Mouse (Mus musculus): ENCODE measurements around the gene Rbm8a2. TPM values are rescaled to one million over a fixed set of nuclear protein-coding genes. Genes with fewer than 3 reads are reported as not detected.
A peak's percentile ranks its signal among the peaks of the same experiment; 100 is the strongest.

The Rbm8a2 gene
- polyA plus RNA-seq, 1 experiment = 1.2 TPM

DNA sequence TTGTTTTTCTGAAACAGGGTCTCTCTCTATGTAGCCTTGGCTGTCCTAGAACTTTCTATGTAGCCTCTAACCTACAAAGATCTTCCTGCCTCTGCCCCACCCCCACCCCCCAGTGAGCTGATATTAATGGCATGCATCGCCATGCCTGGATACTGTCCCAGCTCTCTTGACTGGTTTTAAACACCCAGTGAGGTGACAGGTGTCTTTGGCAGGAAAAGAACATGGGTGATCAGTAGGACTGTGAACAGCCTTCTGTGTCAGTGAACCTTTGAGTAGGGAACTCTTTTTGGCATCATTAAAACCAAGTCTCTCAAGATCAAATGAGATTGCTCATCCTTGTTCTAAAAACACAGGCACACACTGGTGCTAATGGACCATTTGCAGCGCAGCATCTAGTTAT, 17.1 kb downstream of the Rbm8a2 start:
- peak in 1 of 2 experiments; percentile 58 for DNase-seq
- Histone ChIP-seq H3K27ac (ENCODE audit: insufficient read depth, low read length) (0 out of 2 replicates have a peak overlapping the region, but pooled peaks have one; percentile 43), H3K4me3 (replicated peaks; ENCODE audit: insufficient read depth, low read depth, low read length) (no peak overlapping the region), H3K4me1 (ENCODE audit: control insufficient read depth, insufficient read depth, low read length) (peaks cover 15% of the 10 kb centered on the region; the same call in 1 of the 2 replicates), H3K27me3 (ENCODE audit: control insufficient read depth, insufficient read depth, low read length) (no peaks in the 10 kb centered on the region)
- 41% methylated on average over 2 of the region's 2 CpGs for WGBS
- TF ChIP-seq CTCF (IDR thresholded peaks at IDR 0.05; ENCODE audit: borderline replicate concordance, insufficient read depth, low read depth, low read length) (no peak), POLR2A (IDR thresholded peaks at IDR 0.05; ENCODE audit: borderline replicate concordance, insufficient read depth, low read length) (no peak)

DNA sequence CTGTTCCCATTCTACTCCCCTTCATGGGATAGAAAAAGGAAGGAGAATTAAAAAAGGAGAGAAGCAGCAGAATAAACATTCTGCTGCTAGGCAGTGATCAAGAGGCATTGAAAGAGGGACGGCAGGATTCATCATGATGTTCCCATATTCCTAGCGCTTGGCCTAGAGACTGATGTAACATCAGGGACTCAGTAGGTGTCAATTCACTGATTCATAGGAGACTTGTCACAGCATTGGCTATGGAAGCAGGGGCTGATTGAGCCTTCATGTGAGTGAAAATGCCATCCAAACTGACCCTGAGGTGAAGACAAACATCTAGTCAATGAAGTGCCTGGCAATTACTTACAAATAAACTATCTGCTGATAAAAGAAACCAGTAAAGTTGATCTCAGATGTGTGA, 28.1 kb downstream of the Rbm8a2 start:
- DNase-seq = peak in 1 of 2 experiments; percentile 58
- Histone ChIP-seq H3K27me3 (ENCODE audit: control insufficient read depth, insufficient read depth, low read length) (no peaks in the 10 kb centered on the region), H3K4me3 (replicated peaks; ENCODE audit: insufficient read depth, low read depth, low read length) (no peak overlapping the region), H3K4me1 (ENCODE audit: control insufficient read depth, insufficient read depth, low read length) (peaks cover 3% of the 10 kb centered on the region; the same call in 1 of the 2 replicates), H3K27ac (ENCODE audit: insufficient read depth, low read length) (no peak overlapping the region)
- TF ChIP-seq CTCF (IDR thresholded peaks at IDR 0.05; ENCODE audit: borderline replicate concordance, insufficient read depth, low read depth, low read length) = no peak
- TF ChIP-seq POLR2A (IDR thresholded peaks at IDR 0.05; ENCODE audit: borderline replicate concordance, insufficient read depth, low read length) = no peak
- 11% methylated on average over 2 of the region's 2 CpGs for WGBS

DNA sequence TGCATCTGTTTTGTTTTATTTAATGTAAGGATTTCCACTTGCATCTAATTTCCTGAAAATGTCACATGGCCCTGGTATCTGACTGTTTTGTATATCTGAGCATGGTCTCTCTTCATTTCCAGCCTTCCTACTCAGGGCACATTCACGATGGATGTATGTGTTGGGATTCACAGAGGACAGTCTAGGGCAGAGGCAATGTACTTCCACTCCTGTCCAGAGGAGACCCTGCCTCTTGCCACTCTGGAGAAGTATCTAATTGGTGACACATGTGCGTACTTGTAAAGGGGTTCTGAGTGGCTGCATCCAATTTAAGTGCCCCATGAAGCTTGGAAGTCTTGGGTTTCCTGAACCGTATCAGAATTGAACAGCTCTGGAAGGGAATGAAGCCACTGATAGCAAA, 28.5 kb downstream of the Rbm8a2 start:
- Histone ChIP-seq H3K4me3 (replicated peaks; ENCODE audit: insufficient read depth, low read depth, low read length) (no peak overlapping the region), H3K4me1 (ENCODE audit: control insufficient read depth, insufficient read depth, low read length) (peaks cover 3% of the 10 kb centered on the region; the same call in 1 of the 2 replicates), H3K27ac (ENCODE audit: insufficient read depth, low read length) (no peak overlapping the region), H3K27me3 (ENCODE audit: control insufficient read depth, insufficient read depth, low read length) (no peaks in the 10 kb centered on the region)
- DNase-seq = no peak
- WGBS = 77% methylated on average over 3 of the region's 3 CpGs
- TF ChIP-seq CTCF (IDR thresholded peaks at IDR 0.05; ENCODE audit: borderline replicate concordance, insufficient read depth, low read depth, low read length) = no peak
- no peak for TF ChIP-seq POLR2A (IDR thresholded peaks at IDR 0.05; ENCODE audit: borderline replicate concordance, insufficient read depth, low read length)

DNA sequence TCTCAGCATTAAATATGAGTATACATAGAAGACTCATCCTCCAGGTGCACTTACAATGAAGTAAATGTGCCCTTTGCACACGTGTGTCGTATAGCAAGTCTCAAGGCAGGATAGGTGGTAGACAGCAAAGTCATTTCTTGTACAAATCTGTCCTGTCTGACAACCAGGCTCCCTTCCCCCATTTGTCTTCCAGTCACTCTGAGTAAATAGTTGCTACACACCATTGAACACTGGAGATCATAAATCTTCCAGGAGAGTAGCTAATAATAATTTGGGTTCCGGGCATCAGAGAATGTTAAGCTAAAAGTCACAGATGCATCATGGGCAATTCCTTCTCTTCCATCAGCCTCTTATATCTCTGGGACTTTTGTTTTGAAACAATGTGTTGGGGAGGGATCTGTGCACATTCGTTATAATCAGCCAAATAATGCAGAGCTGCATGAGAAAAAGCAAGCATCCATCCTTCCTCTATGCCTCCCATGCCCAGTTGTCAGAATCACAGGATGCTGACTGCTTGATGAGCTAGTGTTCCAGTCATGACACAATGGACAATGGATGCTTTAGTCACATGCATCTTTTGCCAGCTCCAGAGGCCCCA, 32.1 kb downstream of the Rbm8a2 start:
- Histone ChIP-seq H3K27ac (ENCODE audit: insufficient read depth, low read length) (no peak overlapping the region), H3K4me3 (replicated peaks; ENCODE audit: insufficient read depth, low read depth, low read length) (no peak overlapping the region), H3K27me3 (ENCODE audit: control insufficient read depth, insufficient read depth, low read length) (no peaks in the 10 kb centered on the region), H3K4me1 (ENCODE audit: control insufficient read depth, insufficient read depth, low read length) (peaks cover 3% of the 10 kb centered on the region; the same call in 1 of the 2 replicates)
- TF ChIP-seq POLR2A (IDR thresholded peaks at IDR 0.05; ENCODE audit: borderline replicate concordance, insufficient read depth, low read length) (no peak), CTCF (IDR thresholded peaks at IDR 0.05; ENCODE audit: borderline replicate concordance, insufficient read depth, low read depth, low read length) (no peak)
- DNase-seq = no peak
- 69% methylated on average over 4 of the region's 4 CpGs for WGBS

DNA sequence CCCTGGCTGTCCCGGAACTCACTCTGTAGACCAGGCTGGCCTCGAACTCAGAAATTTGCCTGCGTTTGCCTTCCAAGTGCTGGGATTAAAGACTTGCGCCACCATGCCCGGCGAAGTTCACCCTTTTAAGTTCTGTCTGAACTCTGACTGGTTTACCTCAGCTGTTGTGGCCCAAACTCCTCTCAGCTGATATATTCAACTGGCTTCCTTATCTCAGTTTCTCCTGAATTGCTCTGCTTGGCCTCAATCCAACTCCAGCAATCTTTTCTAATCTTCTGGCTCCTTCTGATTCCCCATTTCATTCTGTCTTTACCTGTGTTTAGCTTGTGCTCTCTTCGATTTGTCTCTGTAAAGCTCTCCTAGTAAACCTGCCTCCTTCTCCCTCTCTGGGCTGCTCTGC, 35.7 kb downstream of the Rbm8a2 start:
- WGBS = 93% methylated on average over 7 of the region's 7 CpGs
- no peak for DNase-seq
- TF ChIP-seq CTCF (IDR thresholded peaks at IDR 0.05; ENCODE audit: borderline replicate concordance, insufficient read depth, low read depth, low read length) (no peak), POLR2A (IDR thresholded peaks at IDR 0.05; ENCODE audit: borderline replicate concordance, insufficient read depth, low read length) (no peak)

DNA sequence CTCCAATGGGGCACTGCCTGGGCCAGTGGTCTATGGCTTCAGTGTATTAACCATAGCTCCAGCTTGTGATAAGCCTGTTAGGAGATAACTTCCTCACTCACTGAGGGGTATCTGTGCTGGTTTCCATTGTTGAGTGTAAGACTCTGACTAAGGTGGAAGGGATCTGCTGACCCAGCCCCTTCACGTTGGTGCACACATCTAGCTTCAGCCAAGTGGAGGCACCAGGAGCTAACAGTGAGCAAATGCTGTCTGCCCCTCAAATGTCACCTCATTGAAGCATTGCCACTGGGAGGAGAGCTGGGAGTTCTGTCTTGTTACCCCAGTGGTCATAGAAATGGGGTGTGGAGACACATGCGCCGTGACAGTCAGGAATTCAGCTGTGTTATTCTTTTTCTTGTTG, 40.2 kb downstream of the Rbm8a2 start:
- H3K4me3 ChIP-seq (replicated peaks; ENCODE audit: insufficient read depth, low read depth, low read length) = no peak overlapping the region
- DNase-seq = no peak
- H3K27me3 ChIP-seq (ENCODE audit: control insufficient read depth, insufficient read depth, low read length) = no peaks in the 10 kb centered on the region
- 83% methylated on average over 3 of the region's 3 CpGs for WGBS
- TF ChIP-seq CTCF (IDR thresholded peaks at IDR 0.05; ENCODE audit: borderline replicate concordance, insufficient read depth, low read depth, low read length) (no peak), POLR2A (IDR thresholded peaks at IDR 0.05; ENCODE audit: borderline replicate concordance, insufficient read depth, low read length) (no peak)
- H3K27ac ChIP-seq (ENCODE audit: insufficient read depth, low read length) = no peak overlapping the region
- H3K4me1 ChIP-seq (ENCODE audit: control insufficient read depth, insufficient read depth, low read length) = peaks cover 3% of the 10 kb centered on the region; the same call in 1 of the 2 replicates

More for the DNA sequence above, 35.7 kb downstream of the Rbm8a2 start:
- H3K4me3 ChIP-seq (replicated peaks; ENCODE audit: insufficient read depth, low read depth, low read length) = no peak overlapping the region
- no peaks in the 10 kb centered on the region for H3K4me1 ChIP-seq (ENCODE audit: control insufficient read depth, insufficient read depth, low read length)
- H3K27me3 ChIP-seq (ENCODE audit: control insufficient read depth, insufficient read depth, low read length) = no peaks in the 10 kb centered on the region
- H3K27ac ChIP-seq (ENCODE audit: insufficient read depth, low read length) = no peak overlapping the region

DNA sequence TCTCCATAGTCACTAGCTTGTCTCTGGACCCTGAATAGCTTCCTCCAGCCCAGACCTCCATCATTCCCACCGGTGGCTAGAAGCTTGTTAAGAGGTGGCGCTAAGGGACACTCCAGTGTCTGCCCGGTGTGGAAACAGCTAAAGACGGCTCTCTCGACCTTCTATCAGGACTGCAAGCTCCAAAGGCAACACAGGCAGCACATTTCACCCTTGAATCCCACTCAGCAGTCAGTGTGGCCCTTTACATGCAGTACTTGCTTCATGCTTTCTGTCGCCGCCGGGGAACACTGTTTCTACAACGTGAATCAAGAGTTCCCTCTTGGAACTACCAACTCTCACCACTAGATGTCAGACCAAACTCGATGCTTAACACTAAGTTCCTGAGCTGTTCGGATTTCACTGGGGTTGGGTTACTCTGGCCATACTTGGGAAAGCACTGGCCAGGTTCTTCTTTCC, 42.6 kb downstream of the Rbm8a2 start:
- Histone ChIP-seq H3K4me3 (replicated peaks; ENCODE audit: insufficient read depth, low read depth, low read length) (peak overlapping the region; percentile 50), H3K4me1 (ENCODE audit: control insufficient read depth, insufficient read depth, low read length) (peaks cover 3% of the 10 kb centered on the region; the same call in 1 of the 2 replicates), H3K27ac (ENCODE audit: insufficient read depth, low read length) (no peak overlapping the region), H3K27me3 (ENCODE audit: control insufficient read depth, insufficient read depth, low read length) (no peaks in the 10 kb centered on the region)
- TF ChIP-seq POLR2A (IDR thresholded peaks at IDR 0.05; ENCODE audit: borderline replicate concordance, insufficient read depth, low read length) = no peak
- TF ChIP-seq CTCF (IDR thresholded peaks at IDR 0.05; ENCODE audit: borderline replicate concordance, insufficient read depth, low read depth, low read length) = peak; percentile 79
- 8% methylated on average over 11 of the region's 11 CpGs for WGBS
- DNase-seq = peak; percentile 73 to 81

DNA sequence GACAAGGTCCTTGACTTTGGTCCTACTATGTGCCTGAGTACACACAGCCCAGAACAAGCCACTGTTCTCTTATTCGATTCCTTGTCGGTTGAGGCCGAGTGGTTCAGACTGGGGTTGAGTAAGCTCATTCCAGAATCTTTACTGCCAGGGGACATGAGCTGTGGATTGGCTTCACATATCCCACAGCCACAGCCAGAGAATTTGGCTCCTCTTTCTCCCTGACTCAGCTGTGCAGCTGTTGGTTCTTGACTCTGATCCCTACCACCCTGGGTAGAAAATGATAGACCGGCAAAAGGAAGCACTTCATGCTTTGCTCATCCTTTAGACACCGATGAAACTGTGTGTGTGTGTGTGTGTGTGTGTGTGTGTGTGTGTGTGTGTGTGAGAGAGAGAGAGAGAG, 47.5 kb downstream of the Rbm8a2 start:
- Histone ChIP-seq H3K27ac (ENCODE audit: insufficient read depth, low read length) (no peak overlapping the region), H3K4me3 (replicated peaks; ENCODE audit: insufficient read depth, low read depth, low read length) (no peak overlapping the region), H3K4me1 (ENCODE audit: control insufficient read depth, insufficient read depth, low read length) (peaks cover 3% of the 10 kb centered on the region; the same call in 1 of the 2 replicates), H3K27me3 (ENCODE audit: control insufficient read depth, insufficient read depth, low read length) (no peaks in the 10 kb centered on the region)
- DNase-seq = no peak
- TF ChIP-seq POLR2A (IDR thresholded peaks at IDR 0.05; ENCODE audit: borderline replicate concordance, insufficient read depth, low read length) (no peak), CTCF (IDR thresholded peaks at IDR 0.05; ENCODE audit: borderline replicate concordance, insufficient read depth, low read depth, low read length) (no peak)
- WGBS = 71% methylated on average over 5 of the region's 5 CpGs

Other genes with a start within 250 kb of the Rbm8a2 start
- gene Exo1, start 98.5 kb downstream of the Rbm8a2 start, polyA plus RNA-seq (2012; rRNA removed) = 0.32 and 0.49 TPM in 2 replicates
- gene Gm38100, start 58.8 kb downstream of the Rbm8a2 start, polyA plus RNA-seq (2012; rRNA removed) = not detected in 2 replicates

Data from cerebellum, adult 2 months (tissue).